Mouse (Mus musculus): ENCODE measurements at regions not wholly inside any gene's neighbourhood (a gene's known extent, or its start where the extent isn't known, plus 50 kb on each side); places are given as distances from the start of the nearest gene placed in this dataset.
"Not testable (repeated sequence)": the region's sequence is repeated elsewhere in the genome, so short reads cannot be mapped to it uniquely, and the experiment has no call there.

DNA sequence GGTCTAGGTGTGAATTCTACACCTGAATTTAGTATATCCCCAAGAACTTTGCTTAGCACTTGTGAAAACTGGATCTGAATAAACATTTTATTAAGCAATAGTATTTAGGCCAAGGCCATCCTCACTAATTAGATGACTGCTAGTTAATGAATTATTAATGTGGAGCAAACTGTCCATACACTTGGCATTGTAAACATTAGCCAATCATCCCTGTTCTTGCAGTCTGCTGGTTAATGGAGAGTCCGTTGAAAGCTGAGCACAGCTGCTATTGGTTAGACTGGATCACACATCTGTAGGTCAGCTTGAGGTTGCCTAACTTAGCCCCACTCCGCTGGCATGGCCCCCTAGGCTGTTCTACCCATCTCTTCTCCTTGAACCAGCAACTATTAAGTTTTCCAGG, 826.2 kb upstream of the 4930452B06Rik start:
- DNase-seq (ENCODE audit: extremely low spot score, low read depth, low spot score), result no peak

GRCm38 (mm10) chr14:9488585-9488984, 822.5 kb upstream of the 4930452B06Rik start:
- no peak for DNase-seq (ENCODE audit: extremely low spot score, low read depth, low spot score)

- no peak for DNase-seq (ENCODE audit: extremely low spot score, low read depth, low spot score)
Observed at GRCm38 (mm10) chr14:9478981-9479380, 812.9 kb upstream of the 4930452B06Rik start.

GRCm38 (mm10) chr14:9475169-9475568, 809.1 kb upstream of the 4930452B06Rik start:
- no peak for DNase-seq (ENCODE audit: extremely low spot score, low read depth, low spot score)

DNA sequence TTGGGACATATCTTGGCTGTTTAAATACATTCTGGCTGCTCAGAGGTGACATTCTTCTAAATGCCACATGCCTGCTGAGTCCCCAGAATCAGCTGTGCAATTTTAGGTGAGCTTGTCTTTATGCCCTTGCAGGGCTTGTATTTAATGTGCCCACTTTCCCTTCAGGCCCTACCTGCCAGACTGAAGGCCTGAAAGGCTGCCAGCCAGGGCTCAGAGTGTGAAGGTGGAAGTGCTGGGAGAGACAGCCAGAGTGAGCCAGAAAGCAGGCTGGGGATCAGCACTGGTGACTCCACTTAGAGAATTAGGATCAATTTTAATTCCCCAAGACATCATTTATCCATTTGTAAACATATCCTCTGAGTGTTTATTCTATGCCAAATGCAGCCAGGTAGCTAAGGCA, 803.6 kb upstream of the 4930452B06Rik start:
- no peak for DNase-seq (ENCODE audit: extremely low spot score, low read depth, low spot score)

GRCm38 (mm10) chr14:9468654-9469053, 802.6 kb upstream of the 4930452B06Rik start:
- no peak for DNase-seq (ENCODE audit: extremely low spot score, low read depth, low spot score)

- no peak for DNase-seq (ENCODE audit: extremely low spot score, low read depth, low spot score)
Observed at GRCm38 (mm10) chr14:9467690-9468458, 801.8 kb upstream of the 4930452B06Rik start.

GRCm38 (mm10) chr14:9460006-9460405, 794.0 kb upstream of the 4930452B06Rik start:
- DNase-seq (ENCODE audit: extremely low spot score, low read depth, low spot score), result no peak

DNA sequence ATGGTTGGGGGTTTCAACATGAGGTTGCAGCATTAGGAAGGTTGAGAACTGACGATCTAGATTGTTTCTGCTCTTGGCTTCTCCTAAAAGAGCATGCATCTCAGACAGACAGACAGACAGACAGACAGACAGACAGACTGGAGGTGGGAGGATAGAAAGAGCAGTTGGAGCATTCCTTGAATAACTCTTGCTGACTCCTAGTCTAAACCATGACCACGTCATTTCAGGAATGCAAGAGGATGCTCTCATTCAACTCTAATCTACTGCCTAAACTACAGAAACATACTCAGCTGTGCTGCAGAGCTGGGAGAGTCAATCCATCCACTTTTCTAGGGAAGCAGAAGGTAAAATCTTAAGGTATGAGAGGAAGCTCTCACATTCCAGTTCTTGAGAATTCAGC, 792.8 kb upstream of the 4930452B06Rik start:
- no peak for DNase-seq (ENCODE audit: extremely low spot score, low read depth, low spot score)

DNA sequence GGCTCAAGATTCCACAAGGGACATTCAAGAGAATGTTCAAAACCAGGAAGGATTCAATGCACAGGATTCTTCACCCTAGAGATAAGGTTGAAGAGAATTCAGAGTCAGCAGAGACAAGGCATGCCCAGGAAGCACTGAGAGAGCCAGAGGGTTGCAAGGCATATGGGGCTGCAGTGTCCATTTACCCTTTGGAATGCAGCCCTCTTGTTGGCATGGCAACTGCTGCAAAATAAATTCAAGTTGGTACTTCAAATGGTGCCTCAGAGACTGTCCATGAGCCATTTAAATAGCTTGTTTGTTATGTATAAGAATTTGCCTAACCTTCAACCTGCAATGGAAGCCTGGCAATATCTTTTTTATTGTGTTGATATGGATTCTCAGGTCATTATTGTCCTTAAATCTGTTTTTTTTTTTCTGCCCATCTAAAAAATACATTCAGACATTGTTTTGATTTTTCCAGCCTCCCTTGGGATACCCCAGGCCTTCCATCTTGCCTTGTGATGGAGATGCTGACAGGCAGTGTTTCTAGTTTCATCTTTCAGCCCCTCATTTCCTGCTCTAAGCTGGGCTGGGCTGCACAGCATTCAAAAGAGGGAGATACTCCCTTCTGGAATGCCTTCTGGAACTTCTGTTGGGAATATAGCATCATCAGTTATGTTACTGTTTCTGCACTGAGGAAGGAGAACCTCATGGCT, 791.9 kb upstream of the 4930452B06Rik start:
- DNase-seq (ENCODE audit: extremely low spot score, low read depth, low spot score), result no peak

GRCm38 (mm10) chr14:9455986-9456385, 789.9 kb upstream of the 4930452B06Rik start:
- DNase-seq (ENCODE audit: extremely low spot score, low read depth, low spot score), result no peak

GRCm38 (mm10) chr14:9449942-9450341, 783.9 kb upstream of the 4930452B06Rik start:
- no peak for DNase-seq (ENCODE audit: extremely low spot score, low read depth, low spot score)

GRCm38 (mm10) chr14:9437896-9438295, 771.9 kb upstream of the 4930452B06Rik start:
- no peak for DNase-seq (ENCODE audit: extremely low spot score, low read depth, low spot score)

GRCm38 (mm10) chr14:9435136-9435535, 769.1 kb upstream of the 4930452B06Rik start:
- no peak for DNase-seq (ENCODE audit: extremely low spot score, low read depth, low spot score)

DNA sequence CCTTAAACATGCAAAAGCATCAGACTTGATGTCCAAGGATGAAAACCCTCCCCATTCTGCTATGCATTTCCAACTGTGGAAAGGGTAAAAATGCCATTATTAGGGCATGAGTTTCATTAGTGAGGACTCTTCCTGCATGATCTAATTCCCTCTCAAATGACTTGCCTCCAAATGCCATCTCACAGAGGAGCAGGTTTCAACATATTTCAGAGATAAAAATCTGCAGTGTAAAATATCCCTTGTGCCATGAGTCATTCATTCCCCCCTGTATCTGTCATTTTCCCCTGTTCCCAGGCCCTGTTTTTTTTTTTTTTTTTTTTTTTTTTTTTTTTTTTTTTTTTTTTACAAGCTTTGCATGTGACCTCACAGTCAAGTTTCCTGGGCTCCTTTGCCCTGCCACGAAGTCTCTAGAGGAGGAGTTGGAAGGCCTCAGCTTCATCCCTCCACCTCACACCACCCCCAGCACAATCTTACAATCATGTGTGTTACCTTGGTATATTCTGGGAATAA, 767.1 kb upstream of the 4930452B06Rik start:
- DNase-seq (ENCODE audit: extremely low spot score, low read depth, low spot score), result no peak

DNA sequence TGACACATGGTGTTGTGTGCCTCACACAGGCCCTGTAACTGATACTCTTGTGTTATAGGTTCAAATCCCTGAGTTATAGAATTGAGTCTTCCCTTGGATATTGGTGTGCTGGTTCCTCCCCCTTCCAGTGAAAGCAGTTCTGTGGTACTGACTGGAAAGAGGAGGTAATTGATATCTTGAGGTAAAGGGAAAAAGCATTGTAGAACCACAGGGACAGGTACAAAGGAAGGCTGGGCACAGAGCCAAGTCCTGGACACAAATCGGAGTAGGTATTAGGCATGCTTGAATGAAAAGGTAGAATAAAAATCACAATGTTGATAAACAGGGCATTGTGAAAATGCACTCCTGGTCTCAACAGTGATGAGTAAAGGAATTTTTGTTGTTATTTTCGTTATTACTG, 765.8 kb upstream of the 4930452B06Rik start:
- DNase-seq (ENCODE audit: extremely low spot score, low read depth, low spot score), result no peak

- DNase-seq (ENCODE audit: extremely low spot score, low read depth, low spot score), result no peak
Observed at GRCm38 (mm10) chr14:9411822-9412403, 745.9 kb upstream of the 4930452B06Rik start.

DNA sequence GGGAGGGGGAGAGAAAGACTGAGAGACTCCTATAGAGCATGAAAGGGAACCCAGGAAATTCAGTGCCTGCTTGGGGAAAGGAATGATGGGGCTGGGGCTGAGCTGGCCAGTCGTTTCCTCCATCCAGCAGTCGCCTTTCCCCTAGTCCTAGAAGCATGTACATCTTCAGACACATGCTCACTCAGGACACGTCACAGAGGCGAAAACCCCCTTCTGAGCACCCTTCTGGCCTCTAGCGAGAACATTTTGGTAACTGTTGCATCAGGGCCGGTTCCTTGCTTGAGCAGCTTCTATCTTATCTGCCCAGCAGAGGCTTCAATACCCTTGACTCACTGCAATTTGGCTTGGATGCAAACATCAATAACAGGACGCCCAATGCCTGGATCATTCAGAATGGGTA, 737.6 kb upstream of the 4930452B06Rik start:
- DNase-seq (ENCODE audit: extremely low spot score, low read depth, low spot score), result no peak

- DNase-seq (ENCODE audit: extremely low spot score, low read depth, low spot score), result no peak
Observed at GRCm38 (mm10) chr14:9400861-9401260, 734.8 kb upstream of the 4930452B06Rik start.

DNA sequence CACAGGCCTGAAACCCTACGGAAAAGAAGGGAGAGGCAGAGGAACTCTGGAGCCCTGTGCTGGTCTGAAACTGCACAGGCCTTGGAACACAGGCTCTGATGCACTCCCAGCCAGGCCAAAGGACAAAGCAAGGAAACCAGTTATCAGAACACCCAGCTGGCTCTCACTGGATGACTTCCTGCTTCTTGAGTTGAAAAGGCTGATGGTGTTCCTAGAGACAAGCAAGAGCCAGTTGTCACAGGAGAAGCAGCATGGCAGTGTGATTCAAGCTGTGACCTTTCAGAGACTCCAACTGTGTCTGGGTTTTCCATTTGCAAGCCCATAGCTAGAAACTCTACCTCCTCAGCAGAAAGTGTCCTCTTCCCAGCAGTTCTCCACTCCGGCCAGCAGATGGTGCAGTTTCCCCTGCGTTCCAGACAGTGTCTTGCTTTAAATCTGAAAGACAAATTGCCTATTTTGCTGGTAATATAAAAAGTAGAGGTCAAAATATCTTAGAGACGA, 727.3 kb upstream of the 4930452B06Rik start:
- DNase-seq (ENCODE audit: extremely low spot score, low read depth, low spot score), result peak; percentile 41

GRCm38 (mm10) chr14:9389878-9390536, 724.0 kb upstream of the 4930452B06Rik start:
- DNase-seq (ENCODE audit: extremely low spot score, low read depth, low spot score), result not testable (repeated sequence)

Measured in hindlimb bud, embryonic 11.5 days (tissue).